Mouse (Mus musculus): Measurements from ENCODE around the gene Slc37a3. TPM values are rescaled to one million over a fixed set of nuclear protein-coding genes. Genes with fewer than 3 reads are reported as not detected.
A peak's percentile ranks its signal among the peaks of the same experiment; 100 is the strongest.
"Not testable (repeated sequence)": the region's sequence is repeated elsewhere in the genome, so short reads cannot be mapped to it uniquely, and the experiment has no call there.

The Slc37a3 gene
- 60.3 and 65.9 TPM in 2 replicates for polyA plus RNA-seq (2015; fragmentation: Nextera tagmentation; extraction: Ambion mirVana)

DNA sequence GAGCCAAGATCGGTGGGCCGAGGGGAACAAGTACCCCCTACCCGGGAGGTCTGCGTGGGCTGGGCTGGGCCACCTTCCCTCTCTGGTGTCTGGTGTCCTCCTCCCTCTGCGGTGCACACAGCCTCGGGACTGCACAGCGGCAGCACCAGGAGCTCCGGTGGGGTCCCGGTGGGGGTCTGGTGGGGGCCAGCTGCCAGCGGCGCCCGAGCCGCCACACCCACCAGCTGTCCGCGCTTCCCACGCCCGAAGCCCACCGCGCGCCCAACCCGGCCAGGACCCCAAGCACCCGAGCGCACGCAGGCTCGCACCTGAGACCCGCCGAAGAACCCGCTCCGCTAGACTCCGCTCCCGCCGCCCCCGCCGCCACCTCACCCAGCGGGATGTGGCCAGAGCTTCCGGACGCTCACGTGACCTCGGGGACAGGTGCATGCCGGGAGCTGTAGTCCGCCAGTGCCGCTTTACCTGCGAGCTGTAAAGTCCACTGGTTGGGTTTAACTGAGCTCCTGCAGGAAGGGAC, at the start of gene Slc37a3:
Gene Slc37a3, minus strand, starts transcription at position 365 of the 517 bp plus-strand sequence.
- WGBS: 0% methylated on average over 43 of the region's 43 CpGs

DNA sequence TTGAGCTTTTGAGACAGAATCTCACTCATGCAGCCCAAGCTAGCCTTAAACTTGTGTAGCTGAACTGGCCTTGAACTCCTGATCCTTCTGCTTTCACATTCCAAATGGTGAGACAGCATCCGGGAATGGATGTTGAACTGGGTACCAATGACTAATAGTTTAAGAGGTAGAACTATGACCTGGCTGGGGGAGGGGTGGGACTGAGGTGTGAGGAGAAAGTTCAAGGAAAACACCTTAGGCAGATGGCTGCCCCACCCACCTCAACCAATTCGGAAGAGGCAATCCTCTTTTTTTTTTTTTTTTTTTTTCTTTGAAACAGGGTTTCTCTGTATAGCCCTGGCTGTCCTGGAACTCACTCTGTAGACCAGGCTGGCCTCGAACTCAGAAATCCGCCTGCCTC, 49.2 kb upstream of the Slc37a3 start:
- ATAC-seq (ENCODE audit: low read depth): no peak
- H3K4me3 ChIP-seq: no peak overlapping the region
- 83% methylated on average over 4 of the region's 4 CpGs for WGBS
- no peaks in the 10 kb centered on the region for H3K4me1 ChIP-seq (replicated peaks)
- no peaks in the 10 kb centered on the region for H3K9me3 ChIP-seq
- H3K9ac ChIP-seq: no peak overlapping the region
- no peaks in the 10 kb centered on the region for H3K36me3 ChIP-seq
- no peak overlapping the region for H3K4me2 ChIP-seq
- H3K27ac ChIP-seq (replicated peaks): no peak overlapping the region
- peaks cover 5% of the 10 kb centered on the region; the same call in 1 of the 2 replicates for H3K27me3 ChIP-seq

More for the DNA sequence above, at the start of gene Slc37a3:
- Histone ChIP-seq H3K4me1 (replicated peaks) (peaks cover 35% of the 10 kb centered on the region), H3K27ac (replicated peaks) (peak within 1 kb of the TSS; percentile 76), H3K27me3 (peaks cover 18% of the 10 kb centered on the region; the same call in 1 of the 2 replicates), H3K4me2 (peak within 1 kb of the TSS; percentile 70), H3K9me3 (no peaks in the 10 kb centered on the region), H3K4me3 (peak within 1 kb of the TSS; percentile 96), H3K36me3 (peaks cover 14% of the 10 kb centered on the region), H3K9ac (peak within 1 kb of the TSS; percentile 91)
- ATAC-seq (ENCODE audit: low read depth): peak; percentile 91

DNA sequence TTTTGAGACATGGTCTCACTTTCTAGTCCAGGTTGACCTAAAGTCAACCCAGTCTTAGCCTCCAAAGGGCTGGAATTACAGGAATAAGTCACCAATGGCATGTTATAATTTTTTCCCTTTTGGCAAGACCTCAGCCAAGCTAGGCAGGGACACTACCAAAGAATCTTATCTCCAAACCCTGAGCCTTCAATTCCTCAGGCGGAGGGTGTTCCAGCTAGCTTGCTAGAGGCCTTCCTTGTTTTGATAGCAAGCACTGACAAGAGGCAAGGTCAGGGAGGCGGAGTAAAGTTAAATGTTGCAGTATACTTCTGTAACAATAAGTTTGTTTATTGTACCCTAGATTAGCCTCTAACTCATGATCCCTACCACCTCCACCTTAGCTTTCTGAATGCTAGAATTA, 47.7 kb upstream of the Slc37a3 start:
- Histone ChIP-seq H3K4me2 (no peak overlapping the region), H3K9me3 (no peaks in the 10 kb centered on the region), H3K27me3 (peaks cover 6% of the 10 kb centered on the region; the same call in 1 of the 2 replicates), H3K36me3 (no peaks in the 10 kb centered on the region), H3K27ac (replicated peaks) (no peak overlapping the region), H3K4me1 (replicated peaks) (0 out of 2 replicates have a peak, but pooled peaks cover 5% of the 10 kb centered on the region), H3K4me3 (no peak overlapping the region), H3K9ac (no peak overlapping the region)
- no peak for ATAC-seq (ENCODE audit: low read depth)
- 86% methylated on average over 2 of the region's 2 CpGs for WGBS

DNA sequence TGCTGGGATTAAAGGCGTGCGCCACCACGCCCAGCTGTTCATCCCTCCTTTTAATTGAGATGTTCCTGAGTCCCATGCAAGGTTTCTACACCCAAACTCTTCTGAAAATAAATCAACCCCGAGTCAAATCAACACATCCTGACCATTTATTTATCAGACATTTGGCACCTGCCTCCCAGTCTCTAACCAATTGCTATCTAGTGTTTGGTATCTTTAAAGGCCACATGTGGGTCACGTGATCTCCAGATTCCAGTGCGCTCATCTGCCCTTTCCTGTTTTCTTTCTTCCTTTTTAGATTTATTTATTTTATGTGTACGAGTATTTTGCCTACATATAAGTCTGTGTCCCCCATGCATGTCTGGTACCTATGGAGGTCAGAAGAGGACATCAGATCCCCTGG, 46.2 kb upstream of the Slc37a3 start:
- Histone ChIP-seq H3K4me3 (no peak overlapping the region), H3K9ac (no peak overlapping the region), H3K4me2 (no peak overlapping the region), H3K4me1 (replicated peaks) (peaks cover 8% of the 10 kb centered on the region), H3K9me3 (no peaks in the 10 kb centered on the region), H3K27ac (replicated peaks) (no peak overlapping the region), H3K36me3 (no peaks in the 10 kb centered on the region), H3K27me3 (peaks cover 6% of the 10 kb centered on the region; the same call in 1 of the 2 replicates)
- WGBS: 89% methylated on average over 7 of the region's 7 CpGs
- ATAC-seq (ENCODE audit: low read depth): no peak

DNA sequence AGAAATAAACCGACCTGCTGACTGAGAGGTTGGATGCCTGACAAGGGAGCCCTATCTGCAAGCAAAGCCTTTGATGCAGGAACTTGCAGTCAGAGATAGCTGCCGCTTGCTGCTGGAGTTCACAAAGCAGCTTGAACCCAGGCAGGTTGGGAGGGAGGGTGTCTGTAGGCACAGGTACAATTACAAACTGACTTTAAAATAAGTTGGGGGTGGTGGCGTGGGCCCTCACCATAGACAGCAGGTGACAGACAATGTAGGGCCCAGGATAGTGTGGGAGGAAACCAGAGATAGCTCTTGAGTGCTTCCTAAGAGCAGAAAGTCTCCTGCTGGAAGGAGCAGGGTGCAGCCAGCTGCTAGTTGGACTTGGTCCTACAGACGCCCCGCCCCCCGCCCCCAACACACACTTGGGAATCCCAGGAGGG, 45.7 kb upstream of the Slc37a3 start:
- no peak for ATAC-seq (ENCODE audit: low read depth)
- Histone ChIP-seq H3K9ac (no peak overlapping the region), H3K27ac (replicated peaks) (no peak overlapping the region), H3K4me3 (no peak overlapping the region), H3K27me3 (peaks cover 6% of the 10 kb centered on the region; the same call in 1 of the 2 replicates), H3K4me1 (replicated peaks) (peaks cover 13% of the 10 kb centered on the region), H3K9me3 (no peaks in the 10 kb centered on the region), H3K4me2 (no peak overlapping the region), H3K36me3 (no peaks in the 10 kb centered on the region)
- 69% methylated on average over 6 of the region's 6 CpGs for WGBS

DNA sequence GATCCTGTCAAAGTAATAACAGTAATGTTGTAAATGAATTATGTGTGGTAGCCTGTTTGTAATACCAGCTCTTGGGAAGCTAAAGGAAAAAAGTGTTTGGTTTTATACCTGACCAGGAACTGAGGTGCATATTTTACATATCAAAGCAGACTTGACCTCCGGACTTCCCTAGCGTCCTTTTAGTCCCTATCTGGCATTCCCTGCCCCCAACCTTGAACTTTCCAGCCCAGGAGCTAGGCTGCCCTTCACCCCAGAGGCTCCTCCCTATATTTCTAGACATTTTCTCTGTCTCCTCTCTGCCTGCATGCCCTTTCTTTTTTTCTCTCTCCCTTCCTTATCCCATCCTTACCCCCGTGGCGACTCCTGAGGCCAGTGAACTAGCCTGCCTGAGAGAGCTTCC, 43.4 kb upstream of the Slc37a3 start:
- H3K4me2 ChIP-seq: peak overlapping the region; percentile 70
- no peak for ATAC-seq (ENCODE audit: low read depth)
- peaks cover 6% of the 10 kb centered on the region; the same call in 1 of the 2 replicates for H3K27me3 ChIP-seq
- WGBS: 49% methylated on average over 4 of the region's 4 CpGs
- H3K4me3 ChIP-seq: peak overlapping the region; percentile 95
- peak overlapping the region; percentile 98 for H3K27ac ChIP-seq (replicated peaks)
- peak overlapping the region; percentile 95; the same call in 1 of the 2 replicates for H3K9ac ChIP-seq
- no peaks in the 10 kb centered on the region for H3K36me3 ChIP-seq
- H3K9me3 ChIP-seq: no peaks in the 10 kb centered on the region
- peaks cover 29% of the 10 kb centered on the region for H3K4me1 ChIP-seq (replicated peaks)

DNA sequence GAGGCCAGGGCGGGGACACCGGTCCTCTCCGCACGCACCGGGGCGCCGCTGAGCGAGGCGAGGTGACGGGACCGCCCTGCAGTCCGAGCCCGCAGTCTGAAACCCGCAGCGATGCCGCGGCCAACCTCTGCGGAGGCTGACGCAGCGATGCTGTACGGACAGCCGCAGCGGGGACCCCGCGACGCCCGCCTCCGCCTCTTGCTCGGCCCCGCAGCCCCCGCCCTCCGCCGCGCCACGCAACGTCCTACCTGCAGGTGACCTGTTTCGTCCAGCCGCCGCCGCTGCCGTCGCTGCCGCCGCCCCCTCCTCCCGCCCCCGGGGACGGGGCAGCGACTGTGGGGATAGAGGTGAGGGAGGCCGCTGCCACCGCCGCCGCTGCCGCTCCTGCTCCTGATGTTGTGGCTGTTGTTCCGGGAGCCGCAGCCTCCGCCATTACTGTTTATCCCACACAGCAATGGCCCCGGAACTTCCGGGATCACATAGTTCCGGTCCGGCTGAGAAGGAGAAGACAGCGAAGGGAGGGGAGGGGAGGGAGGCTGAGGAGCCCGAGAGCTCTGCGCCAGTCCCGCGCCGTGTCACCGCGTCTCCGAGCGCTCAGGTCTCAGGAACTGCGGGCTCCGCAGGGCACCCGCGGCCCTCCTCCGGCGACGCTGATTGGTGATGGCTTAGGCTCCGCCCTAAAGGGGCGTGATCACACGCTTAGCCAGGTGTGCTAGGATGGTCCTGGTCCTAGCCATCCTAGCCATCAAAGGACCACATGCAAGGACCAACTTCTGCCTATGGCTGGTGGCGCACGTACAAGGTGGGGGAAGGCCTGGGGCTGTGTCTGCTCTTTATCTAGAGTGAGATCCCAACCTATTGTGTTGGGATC, 42.6 kb upstream of the Slc37a3 start, which contains the start of gene Mkrn1:
Gene Mkrn1, minus strand, starts transcription at position 612 of the 871 bp plus-strand sequence.
- peak within 1 kb of the TSS; percentile 98 for H3K27ac ChIP-seq (replicated peaks)
- H3K9me3 ChIP-seq: no peaks in the 10 kb centered on the region
- peak; percentile 97 for ATAC-seq (ENCODE audit: low read depth)
- under 1% methylated on average over 77 of the region's 82 CpGs for WGBS
- peaks cover 29% of the 10 kb centered on the region for H3K4me1 ChIP-seq (replicated peaks)
- peak within 1 kb of the TSS; percentile 70 for H3K4me2 ChIP-seq
- peak within 1 kb of the TSS; percentile 95 for H3K4me3 ChIP-seq
- H3K9ac ChIP-seq: peak within 1 kb of the TSS; percentile 95
- H3K27me3 ChIP-seq: peaks cover 6% of the 10 kb centered on the region; the same call in 1 of the 2 replicates
- no peaks in the 10 kb centered on the region for H3K36me3 ChIP-seq

DNA sequence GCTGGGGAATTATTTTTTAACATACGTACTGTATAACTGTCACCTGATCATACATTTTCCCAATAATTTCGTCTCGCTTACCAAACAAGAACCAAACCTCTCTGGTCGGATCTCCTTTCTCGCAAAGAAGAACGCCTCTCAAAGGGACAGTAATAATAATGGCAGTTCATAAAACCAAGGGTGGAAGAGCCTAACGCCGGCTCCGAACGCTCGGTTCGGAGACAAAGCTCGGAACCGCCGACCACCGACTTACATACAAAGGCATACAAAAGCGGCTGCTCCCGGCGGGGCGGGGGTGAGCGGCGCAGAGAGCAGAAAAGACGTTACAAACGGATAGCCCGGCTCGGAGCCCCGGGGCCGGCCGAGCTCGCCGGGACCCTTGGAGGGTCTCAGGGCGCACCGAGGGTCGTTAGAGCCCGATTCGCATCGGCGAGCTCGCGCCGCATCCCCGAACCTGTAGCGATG, 41.9 kb upstream of the Slc37a3 start:
- peaks cover 30% of the 10 kb centered on the region for H3K4me1 ChIP-seq (replicated peaks)
- H3K36me3 ChIP-seq: no peaks in the 10 kb centered on the region
- H3K4me3 ChIP-seq: peak overlapping the region; percentile 95
- peaks cover 6% of the 10 kb centered on the region; the same call in 1 of the 2 replicates for H3K27me3 ChIP-seq
- H3K27ac ChIP-seq (replicated peaks): peak overlapping the region; percentile 98
- peak overlapping the region; percentile 70 for H3K4me2 ChIP-seq
- under 1% methylated on average over 43 of the region's 43 CpGs for WGBS
- H3K9ac ChIP-seq: peak overlapping the region; percentile 95
- no peaks in the 10 kb centered on the region for H3K9me3 ChIP-seq
- no peak; the same call in 1 of the 2 replicates for ATAC-seq (ENCODE audit: low read depth)

DNA sequence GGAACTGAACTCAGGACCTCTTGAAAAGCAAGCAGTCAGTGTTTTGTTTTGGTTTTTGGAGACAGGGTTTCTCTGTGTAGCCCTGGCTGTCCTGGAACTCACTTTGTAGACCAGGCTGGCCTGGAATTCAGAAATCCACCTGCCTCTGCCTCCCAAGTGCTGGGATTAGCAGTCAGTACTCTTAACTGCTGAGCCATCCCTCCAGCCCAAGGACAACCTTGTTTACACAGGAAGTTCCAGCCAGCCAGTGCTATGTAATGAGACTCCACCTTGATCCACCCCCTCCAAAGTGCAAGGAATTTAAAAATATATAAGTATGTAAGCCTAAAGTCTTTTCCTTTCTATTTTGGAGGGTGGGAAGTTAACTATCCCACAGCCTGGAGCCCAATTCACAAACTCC, 39.2 kb upstream of the Slc37a3 start:
- Histone ChIP-seq H3K4me1 (replicated peaks) (peaks cover 38% of the 10 kb centered on the region), H3K4me2 (0 out of 2 replicates have a peak overlapping the region, but pooled peaks have one; percentile 16)
- not testable (repeated sequence) for H3K4me3 ChIP-seq; H3K27me3 ChIP-seq; H3K9me3 ChIP-seq; ATAC-seq (ENCODE audit: low read depth); H3K9ac ChIP-seq; H3K36me3 ChIP-seq; H3K27ac ChIP-seq (replicated peaks)

DNA sequence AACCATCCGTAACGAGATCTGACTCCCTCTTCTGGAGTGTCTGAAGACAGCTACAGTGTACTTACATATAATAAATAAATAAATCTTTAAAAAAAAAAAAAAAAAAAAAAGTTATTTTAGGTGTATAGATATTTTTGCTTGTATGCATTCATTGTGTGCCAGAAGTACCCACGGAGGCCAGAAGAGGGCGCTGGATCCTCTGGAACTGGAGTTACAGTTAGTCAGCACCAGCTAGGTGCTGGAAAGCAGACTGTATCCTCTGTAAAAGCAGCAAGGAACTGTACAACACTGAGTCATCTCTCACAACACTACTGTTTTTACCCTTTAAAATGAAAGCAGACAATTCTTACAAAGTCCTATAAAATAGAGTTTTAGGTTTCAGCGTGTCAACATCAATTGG, 38.3 kb upstream of the Slc37a3 start:
- no peak for ATAC-seq (ENCODE audit: low read depth)
- no peak overlapping the region for H3K4me2 ChIP-seq
- 68% methylated on average over 5 of the region's 5 CpGs for WGBS

DNA sequence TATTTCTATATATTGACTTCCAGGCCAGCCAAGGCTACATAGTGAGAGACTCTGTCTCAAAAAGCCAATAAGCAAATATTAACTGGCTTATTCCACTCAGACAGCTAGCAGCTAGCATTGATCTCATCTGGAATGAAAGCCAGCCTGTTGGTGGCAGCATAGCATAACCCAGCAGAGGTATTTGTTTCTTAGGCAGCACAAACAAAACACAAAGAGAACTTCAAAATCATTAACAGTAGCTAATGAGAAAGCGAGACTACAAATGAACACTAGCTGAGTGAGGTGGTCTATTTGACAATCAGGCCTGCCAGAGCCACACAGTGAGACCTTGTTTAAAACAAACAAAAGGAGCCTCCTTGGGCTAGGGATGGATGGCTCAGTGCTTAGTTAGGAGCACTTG, 36.6 kb upstream of the Slc37a3 start:
- Histone ChIP-seq H3K27me3 (no peaks in the 10 kb centered on the region), H3K4me1 (replicated peaks) (peaks cover 33% of the 10 kb centered on the region), H3K9ac (no peak overlapping the region), H3K4me3 (no peak overlapping the region), H3K4me2 (no peak overlapping the region), H3K9me3 (no peaks in the 10 kb centered on the region), H3K27ac (replicated peaks) (peak overlapping the region; percentile 61), H3K36me3 (peaks cover 7% of the 10 kb centered on the region)
- whole genome bisulfite sequencing: 67% methylated on average over 1 of the region's 1 CpGs
- no peak for ATAC-seq (ENCODE audit: low read depth)

More for the DNA sequence above, 38.3 kb upstream of the Slc37a3 start:
- Histone ChIP-seq H3K36me3 (no peaks in the 10 kb centered on the region), H3K9me3 (no peaks in the 10 kb centered on the region), H3K27me3 (no peaks in the 10 kb centered on the region), H3K4me3 (no peak overlapping the region), H3K4me1 (replicated peaks) (peaks cover 37% of the 10 kb centered on the region), H3K27ac (replicated peaks) (no peak overlapping the region), H3K9ac (no peak overlapping the region)

DNA sequence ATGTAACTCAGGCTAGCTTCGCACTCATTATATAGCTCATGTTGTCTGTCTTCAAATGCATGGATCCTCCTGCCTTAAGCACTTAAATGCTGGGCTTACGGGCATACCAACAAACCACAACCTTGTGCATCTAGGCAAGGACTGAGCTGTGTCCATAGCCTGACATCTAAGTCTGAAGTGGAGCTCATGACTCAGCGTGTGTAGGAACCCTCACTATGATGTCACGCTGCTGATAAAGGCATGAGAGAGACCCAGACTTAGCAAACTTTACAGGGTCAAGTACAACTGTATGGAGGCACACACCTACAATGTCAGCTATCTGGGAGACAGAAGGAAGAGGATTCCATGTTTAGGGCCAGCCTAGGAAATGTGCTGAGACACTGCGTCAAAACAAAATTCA, 29.0 kb upstream of the Slc37a3 start:
- no peak for ATAC-seq (ENCODE audit: low read depth)
- H3K9me3 ChIP-seq: no peaks in the 10 kb centered on the region
- no peak overlapping the region for H3K4me3 ChIP-seq
- no peak overlapping the region for H3K27ac ChIP-seq (replicated peaks)
- 97% methylated on average over 5 of the region's 5 CpGs for WGBS
- H3K4me1 ChIP-seq (replicated peaks): no peaks in the 10 kb centered on the region
- peaks cover 67% of the 10 kb centered on the region for H3K36me3 ChIP-seq
- no peak overlapping the region for H3K4me2 ChIP-seq
- no peak overlapping the region for H3K9ac ChIP-seq
- no peaks in the 10 kb centered on the region for H3K27me3 ChIP-seq

Data from neural tube, embryonic 13.5 days (tissue).